Mouse (Mus musculus): Measurements from ENCODE around the gene Ank3. TPM values are rescaled to one million over a fixed set of nuclear protein-coding genes. Genes with fewer than 3 reads are reported as not detected.

Gene Ank3
- total and polyA plus RNA-seq, 3 experiments = 3.2 to 6.7 TPM; not detected in 1

DNA sequence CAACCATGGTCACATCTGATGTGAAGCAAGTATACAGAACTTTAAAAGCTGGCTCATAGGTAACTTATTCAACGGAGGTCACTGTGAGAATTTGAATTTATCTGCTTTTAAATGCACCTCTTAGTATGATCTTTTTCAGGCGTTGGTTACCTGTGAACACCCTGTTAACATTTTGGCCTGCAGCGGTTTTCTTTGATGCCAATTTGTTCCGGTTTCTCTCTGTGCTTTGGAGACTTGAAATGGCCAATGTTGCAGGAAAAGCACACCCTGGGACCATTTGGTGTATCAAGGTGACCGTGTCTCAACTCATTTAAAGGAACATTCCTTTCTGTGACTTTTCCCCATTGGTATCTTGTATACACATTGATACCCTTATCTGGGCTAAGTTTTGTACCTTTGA is 46.0 kb downstream of the Ank3 start:
- Histone ChIP-seq H3K9me3 (replicated peaks; ENCODE audit: insufficient read depth, low read length) (no peaks in the 10 kb centered on the region), H3K36me3 (ENCODE audit: control insufficient read depth in 1 of 2, insufficient read depth in 2 of 2, low read length in 2 of 2) (no peaks in the 10 kb centered on the region), H3K27me3 (ENCODE audit: control insufficient read depth in 1 of 2, insufficient read depth in 2 of 2, low read length in 2 of 2) (no peaks in the 10 kb centered on the region), H3K27ac (ENCODE audit: control insufficient read depth, low read depth, low read length) (no peak overlapping the region), H3K79me2 (ENCODE audit: control insufficient read depth, insufficient read depth, low read length, poor library complexity) (no peaks in the 10 kb centered on the region), H3K4me3 (ENCODE audit: control insufficient read depth in 1 of 2, insufficient read depth in 1 of 2, low read depth in 2 of 2, low read length in 2 of 2) (no peak overlapping the region), H3K4me1 (ENCODE audit: control insufficient read depth in 1 of 2, insufficient read depth in 2 of 2, low read length in 2 of 2) (no peaks in the 10 kb centered on the region), H3K9ac (ENCODE audit: control insufficient read depth, low read depth, low read length, poor library complexity, severe bottlenecking) (no peak overlapping the region)
- TF ChIP-seq ZKSCAN1 (IDR thresholded peaks at IDR 0.05; ENCODE audit: low read depth, low read length) (no peak), KAT2A (conservative IDR thresholded peaks at IDR 0.05; ENCODE audit: low read depth, low read length) (no peak), USF2 (IDR thresholded peaks at IDR 0.05; ENCODE audit: borderline replicate concordance in 1 of 2, insufficient read depth in 1 of 2, low read depth in 1 of 2, low read length in 2 of 2) (no peak), ETS1 (IDR thresholded peaks at IDR 0.05; ENCODE audit: low read depth, low read length) (no peak)
- no peak for DNase-seq (ENCODE audit: low read depth, low spot score)

GRCm38 (mm10) chr10:69445951-69446350 is 47.4 kb downstream of the Ank3 start:
- H3K9ac ChIP-seq (ENCODE audit: control insufficient read depth, low read depth, low read length, poor library complexity, severe bottlenecking) = no peak overlapping the region
- H3K36me3 ChIP-seq (ENCODE audit: control insufficient read depth in 1 of 2, insufficient read depth in 2 of 2, low read length in 2 of 2) = no peaks in the 10 kb centered on the region
- no peak overlapping the region for H3K27ac ChIP-seq (ENCODE audit: control insufficient read depth, low read depth, low read length)
- no peaks in the 10 kb centered on the region for H3K79me2 ChIP-seq (ENCODE audit: control insufficient read depth, insufficient read depth, low read length, poor library complexity)
- no peaks in the 10 kb centered on the region for H3K27me3 ChIP-seq (ENCODE audit: control insufficient read depth in 1 of 2, insufficient read depth in 2 of 2, low read length in 2 of 2)
- H3K4me1 ChIP-seq (ENCODE audit: control insufficient read depth in 1 of 2, insufficient read depth in 2 of 2, low read length in 2 of 2) = no peaks in the 10 kb centered on the region
- TF ChIP-seq NELFE (IDR thresholded peaks at IDR 0.05; ENCODE audit: low read depth, low read length) = no peak
- TF ChIP-seq UBTF (IDR thresholded peaks at IDR 0.05; ENCODE audit: borderline replicate concordance, insufficient read depth, low read depth, low read length) = no peak
- TF ChIP-seq MXI1 (IDR thresholded peaks at IDR 0.05; ENCODE audit: low read depth, low read length) = no peak
- no peak for TF ChIP-seq MAZ (IDR thresholded peaks at IDR 0.05; ENCODE audit: low read depth, low read length)
- no peak for TF ChIP-seq ZKSCAN1 (IDR thresholded peaks at IDR 0.05; ENCODE audit: low read depth, low read length)
- no peak for TF ChIP-seq USF1 (IDR thresholded peaks at IDR 0.05; ENCODE audit: low read depth, low read length)
- no peak for TF ChIP-seq GABPA (IDR thresholded peaks at IDR 0.05; ENCODE audit: low read depth, low read length)
- no peak for TF ChIP-seq EP300 (IDR thresholded peaks at IDR 0.05; ENCODE audit: low read depth in 1 of 2, low read length in 2 of 2)
- TF ChIP-seq CHD2 (IDR thresholded peaks at IDR 0.05; ENCODE audit: low read length) = no peak
- TF ChIP-seq NRF1 (IDR thresholded peaks at IDR 0.05; ENCODE audit: insufficient read depth, low read depth, low read length, poor library complexity, severe bottlenecking) = no peak
- no peak for TF ChIP-seq JUND (IDR thresholded peaks at IDR 0.05; ENCODE audit: low read depth, low read length)
- no peak for TF ChIP-seq POLR2AphosphoS5 (IDR thresholded peaks at IDR 0.05; ENCODE audit: borderline replicate concordance, low read depth, low read length)
- H3K9me3 ChIP-seq (replicated peaks; ENCODE audit: insufficient read depth, low read length) = no peaks in the 10 kb centered on the region
- H3K4me3 ChIP-seq (ENCODE audit: control insufficient read depth in 1 of 2, insufficient read depth in 1 of 2, low read depth in 2 of 2, low read length in 2 of 2) = no peak overlapping the region
- DNase-seq (ENCODE audit: low read depth, low spot score) = no peak

Data from MEL (cell line).